Mouse (Mus musculus): Measurements from ENCODE around the gene Hormad2.

The Hormad2 gene

DNA sequence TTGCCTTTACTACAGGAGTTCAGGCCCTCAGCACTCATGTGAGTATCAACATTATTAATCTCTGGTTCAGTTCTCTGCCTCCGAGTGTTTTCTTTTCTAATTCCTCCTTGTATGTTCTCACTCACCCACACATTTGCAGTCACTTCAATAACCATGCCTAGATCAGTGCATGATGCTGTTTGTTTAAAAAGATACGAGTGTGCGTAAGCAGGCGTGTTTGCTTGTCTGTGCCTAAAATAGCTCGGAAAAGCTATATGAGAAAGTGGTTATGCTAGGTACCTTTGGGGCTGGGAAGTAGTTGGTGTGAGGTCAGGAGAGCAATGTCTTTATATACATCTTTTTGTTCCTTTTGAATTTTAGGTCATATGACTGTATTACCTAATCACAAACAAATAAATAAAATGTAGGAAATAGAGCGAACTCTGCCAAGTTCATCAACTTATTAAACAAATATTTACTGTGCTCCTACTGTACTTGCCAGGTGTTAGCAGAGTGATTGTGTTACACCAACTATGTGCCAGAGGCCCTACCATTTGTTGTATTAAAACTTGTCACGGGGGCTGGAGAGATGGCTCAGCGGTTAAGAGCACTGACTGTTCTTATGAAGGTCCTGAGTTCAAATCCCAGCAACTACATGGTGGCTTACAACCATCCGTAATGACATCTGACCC is 100.7 kb downstream of the Hormad2 start:
- no peak for DNase-seq (ENCODE audit: low spot score)

DNA sequence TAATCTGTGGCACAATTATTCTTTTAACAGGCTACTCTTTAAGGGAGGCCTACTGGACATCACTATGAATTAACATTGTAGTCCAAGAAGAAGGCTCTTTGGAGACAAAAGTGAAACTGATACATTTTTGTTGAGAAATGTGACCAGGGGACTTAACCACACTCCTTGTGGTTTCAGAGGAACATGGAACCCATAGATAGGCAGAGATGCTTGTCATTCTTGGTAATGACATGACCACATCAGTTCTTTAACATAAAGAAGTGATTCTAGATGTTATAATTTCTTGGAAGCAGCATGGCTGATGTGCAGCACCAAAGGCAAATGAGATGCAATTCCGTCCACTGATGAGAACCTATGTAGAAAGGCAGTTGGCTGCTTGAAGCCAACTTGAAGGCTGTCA is 101.6 kb downstream of the Hormad2 start:
- no peak for DNase-seq (ENCODE audit: low spot score)

DNA sequence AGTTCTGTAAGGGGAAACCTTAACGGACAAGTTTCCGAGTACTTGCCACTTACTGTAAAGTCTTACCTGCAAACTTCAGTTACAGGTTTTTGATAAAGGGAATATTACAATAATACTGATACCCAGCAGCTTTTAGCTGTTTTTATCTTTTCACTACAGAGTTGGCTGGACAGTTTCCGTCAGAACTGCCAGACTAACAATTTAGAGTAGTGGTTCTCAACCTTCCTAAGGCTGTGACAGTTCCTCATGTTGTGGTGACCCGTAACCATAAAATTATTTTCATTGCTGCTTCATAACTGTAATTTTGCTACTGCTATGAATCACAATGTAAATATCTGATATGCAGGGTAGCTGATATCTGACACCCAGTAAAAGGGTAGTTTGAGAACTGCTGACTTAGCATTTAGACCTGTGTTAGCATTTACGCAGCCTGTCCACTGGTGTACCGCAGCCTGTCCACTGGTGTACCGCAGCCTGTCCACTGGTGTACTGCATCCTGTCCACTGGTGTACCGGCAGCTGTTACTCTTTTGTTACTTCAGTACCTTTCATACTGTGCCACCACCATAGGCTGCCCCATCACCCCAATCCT is 104.1 kb downstream of the Hormad2 start:
- DNase-seq (ENCODE audit: low spot score), result no peak

DNA sequence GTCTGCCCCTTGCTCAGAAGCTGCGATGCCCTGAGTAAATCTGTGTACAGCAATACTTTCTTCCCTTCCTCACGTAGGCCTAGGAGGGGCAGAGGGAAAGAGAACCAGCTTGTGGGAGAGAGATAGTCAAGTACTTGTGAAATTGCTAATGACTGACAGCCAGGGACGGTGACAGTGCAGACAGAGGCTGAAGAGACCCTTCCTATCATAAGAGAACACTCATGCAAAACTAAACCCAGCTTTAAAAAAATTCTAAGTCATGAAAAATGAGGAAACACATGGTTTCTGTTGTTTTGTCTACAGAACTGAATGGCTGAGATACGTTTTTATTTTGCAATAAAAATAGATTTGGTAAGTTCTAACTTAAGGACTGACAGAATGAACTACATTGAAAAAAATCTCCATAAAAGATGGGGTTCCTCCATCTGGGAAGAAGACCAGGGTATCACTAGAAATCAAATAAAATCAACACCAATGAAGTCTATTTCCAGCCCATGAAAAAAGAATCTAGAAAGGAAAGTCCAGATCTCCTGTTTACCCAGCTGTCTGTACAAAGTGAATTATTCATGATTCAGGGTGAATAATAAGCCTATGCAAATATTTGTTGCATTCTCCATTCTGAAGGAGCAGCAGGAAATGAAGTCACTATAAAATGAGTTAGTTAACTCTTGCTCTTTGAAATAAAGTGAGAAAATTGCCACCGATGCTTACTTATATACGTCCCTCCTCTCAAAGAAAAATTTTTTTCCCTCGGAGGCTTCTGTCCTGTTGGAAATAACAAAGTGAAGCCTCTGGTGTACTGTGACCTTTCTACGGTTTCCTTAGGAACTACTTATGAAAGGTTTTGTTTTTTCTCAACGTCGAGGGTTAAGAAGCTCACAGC is 104.9 kb downstream of the Hormad2 start:
- DNase-seq (ENCODE audit: low spot score), result no peak

DNA sequence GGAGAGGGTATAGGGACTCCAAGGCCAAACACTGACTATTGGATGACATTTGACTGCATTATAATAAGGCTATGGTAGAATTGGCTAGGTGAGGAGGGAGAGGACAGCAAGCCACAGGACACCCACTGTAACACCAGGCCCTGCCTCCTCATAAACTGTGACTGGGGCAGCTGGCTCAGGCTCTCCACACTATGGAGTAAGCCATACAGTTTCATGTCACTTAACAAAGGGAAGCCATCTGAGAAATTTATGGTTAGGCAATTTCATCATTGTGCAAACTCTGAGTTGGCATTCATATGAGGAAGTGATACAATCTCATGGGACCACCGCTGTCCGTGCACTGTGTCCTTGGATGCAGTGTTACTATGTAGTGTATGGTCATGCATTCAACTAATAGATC is 107.9 kb downstream of the Hormad2 start:
- DNase-seq (ENCODE audit: low spot score), result no peak

DNA sequence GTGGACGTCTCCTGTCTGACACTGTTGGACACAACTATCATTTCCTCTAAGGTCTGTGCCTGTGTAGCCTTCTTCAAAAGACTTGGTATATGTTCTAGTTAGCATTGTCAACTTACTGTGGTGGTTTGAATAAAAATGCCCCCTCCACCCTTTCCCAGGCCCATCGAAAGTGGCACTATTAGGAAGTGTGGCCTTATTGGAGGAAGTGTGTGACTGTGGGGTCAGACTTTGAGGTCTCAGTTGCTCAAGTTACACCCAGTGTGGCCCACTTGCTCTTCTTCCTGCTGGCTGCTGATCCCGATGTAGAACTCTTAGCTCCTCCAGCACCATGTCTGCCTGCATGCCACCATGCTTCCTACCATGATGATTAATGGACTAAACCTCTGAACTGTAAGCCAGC is 112.7 kb downstream of the Hormad2 start:
- DNase-seq (ENCODE audit: low spot score), result no peak

DNA sequence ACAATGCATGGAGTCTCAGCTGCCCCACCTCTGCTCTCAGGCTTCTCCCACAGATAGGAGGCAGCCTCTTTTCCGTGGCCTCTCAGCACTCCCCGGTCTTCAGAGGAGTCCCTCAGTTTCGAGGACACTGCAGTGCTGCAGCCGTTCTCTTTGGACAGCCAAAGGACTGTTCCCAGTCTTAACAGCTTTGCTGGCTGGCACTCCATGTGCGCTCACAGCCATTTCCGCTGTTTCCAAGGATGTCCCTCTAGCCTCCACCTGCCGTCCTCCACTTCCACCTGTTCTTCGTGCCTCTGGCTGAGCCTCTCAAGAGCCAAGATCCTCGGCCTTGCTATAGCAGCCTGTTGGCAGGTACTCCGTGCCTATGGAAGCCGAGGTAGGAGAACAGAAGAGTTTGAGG is 117.4 kb downstream of the Hormad2 start:
- DNase-seq (ENCODE audit: low spot score), result no peak

DNA sequence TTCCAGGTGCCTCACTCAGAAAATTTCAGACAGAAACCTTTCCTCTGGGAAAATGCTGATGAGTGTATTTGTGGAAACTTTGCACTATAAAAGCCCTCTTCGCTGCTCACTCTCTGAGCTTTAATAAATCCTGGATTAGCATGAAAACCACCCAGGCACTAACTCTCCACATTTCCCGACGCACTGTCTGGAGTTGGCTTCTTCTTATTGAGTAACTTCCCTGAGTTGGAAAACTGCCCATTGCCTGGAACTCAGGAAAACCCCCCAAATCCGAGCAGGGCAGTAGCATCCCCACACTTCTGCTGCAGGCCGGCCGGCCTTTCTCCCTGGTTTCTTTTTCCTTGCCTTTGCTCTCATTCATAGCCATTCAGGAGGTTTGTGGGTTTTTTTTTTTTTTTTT is 118.0 kb downstream of the Hormad2 start:
- no peak for DNase-seq (ENCODE audit: low spot score)

DNA sequence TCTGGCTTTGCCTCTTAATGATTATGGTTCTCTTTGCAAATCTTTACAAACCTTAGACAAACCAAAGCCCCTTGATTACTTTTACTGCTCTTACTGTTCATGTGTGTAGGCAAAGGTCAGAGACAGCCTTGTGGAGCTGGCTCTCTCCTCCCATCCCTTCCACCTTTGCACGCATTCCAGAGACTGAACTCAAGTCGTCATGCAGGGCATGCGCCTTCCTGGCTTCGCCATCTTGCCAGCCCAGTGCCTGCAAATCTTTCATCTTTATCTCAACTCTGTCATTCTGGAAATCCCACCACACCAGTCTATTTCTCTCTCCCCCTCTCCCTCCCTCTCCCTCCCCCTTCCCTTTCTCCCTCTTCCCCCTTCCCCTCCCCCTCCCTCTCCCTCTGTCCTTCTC is 120.0 kb downstream of the Hormad2 start:
- no peak for DNase-seq (ENCODE audit: low spot score)

DNA sequence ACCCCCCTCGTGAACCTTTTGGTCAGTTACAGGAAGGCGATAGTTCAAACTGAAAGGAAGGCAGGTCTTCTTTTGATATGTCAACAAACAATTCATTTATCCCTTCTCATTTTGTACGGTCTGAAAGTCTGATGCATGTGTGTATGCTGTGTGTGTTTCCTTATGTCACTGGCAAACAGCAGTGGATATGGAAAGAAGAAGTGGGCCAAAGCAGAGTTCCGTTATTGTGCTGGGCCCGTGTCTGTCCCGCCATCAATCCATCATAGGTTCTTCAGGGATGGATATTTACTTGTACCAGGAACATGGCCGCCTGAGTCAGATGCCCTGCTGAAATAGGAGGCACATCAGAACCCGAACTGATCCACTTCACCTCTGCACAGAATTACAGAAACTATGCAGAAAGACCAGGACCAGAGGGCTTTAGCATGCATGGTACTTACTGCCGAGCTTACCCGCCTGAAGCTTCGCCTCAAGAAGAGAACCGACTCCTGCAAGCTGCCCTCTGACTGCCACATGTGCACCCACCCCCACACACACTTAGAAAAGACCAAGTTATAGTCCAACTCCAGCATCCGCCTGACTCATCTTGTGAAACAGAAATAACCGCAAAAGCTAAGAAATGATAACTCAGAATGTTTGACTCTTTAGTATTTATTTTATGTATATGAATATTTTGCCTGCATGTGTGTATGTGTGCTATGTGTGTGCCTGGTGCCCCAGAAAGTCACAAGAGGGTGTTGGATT is 121.5 kb downstream of the Hormad2 start:
- no peak for DNase-seq (ENCODE audit: low spot score)

DNA sequence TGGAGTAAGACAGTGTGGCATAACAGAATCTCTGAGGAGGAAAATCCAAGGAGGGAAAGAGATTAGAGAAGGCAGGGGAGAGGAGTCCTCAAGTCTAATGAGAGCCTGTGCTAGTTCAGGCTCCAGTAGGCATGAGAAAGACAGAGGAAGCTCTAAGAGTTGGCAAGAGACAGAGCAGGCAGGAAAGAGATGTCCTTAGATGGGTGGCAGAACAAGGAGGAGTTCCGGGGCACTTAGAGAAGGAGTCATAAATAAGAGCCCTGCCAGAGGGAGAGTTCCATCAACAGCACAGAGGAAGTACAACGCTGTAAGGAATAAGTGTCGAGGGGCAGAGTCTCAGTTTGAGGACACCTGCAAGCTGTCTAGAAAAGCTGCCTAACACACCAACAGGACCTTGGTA is 122.9 kb downstream of the Hormad2 start:
- DNase-seq (ENCODE audit: low spot score), result no peak

DNA sequence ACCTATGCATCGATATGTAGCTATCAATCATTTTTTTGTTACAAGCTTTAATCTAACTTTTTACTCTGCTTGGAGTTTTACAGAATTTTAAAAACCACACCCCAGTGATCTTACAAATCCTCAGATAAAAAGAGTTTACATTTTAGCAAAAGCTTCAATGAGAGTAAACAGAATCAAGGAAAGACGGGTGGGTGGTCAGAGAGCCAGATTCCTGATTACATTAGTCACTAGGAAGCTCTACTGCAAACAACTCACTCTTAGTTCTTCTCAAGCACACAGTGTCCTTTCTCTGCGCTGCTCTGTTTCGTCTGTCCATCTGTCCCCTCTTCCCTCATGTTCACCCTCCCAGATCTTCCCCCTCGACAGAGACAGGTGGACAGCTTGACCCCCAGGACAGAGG is 123.6 kb downstream of the Hormad2 start:
- no peak for DNase-seq (ENCODE audit: low spot score)

DNA sequence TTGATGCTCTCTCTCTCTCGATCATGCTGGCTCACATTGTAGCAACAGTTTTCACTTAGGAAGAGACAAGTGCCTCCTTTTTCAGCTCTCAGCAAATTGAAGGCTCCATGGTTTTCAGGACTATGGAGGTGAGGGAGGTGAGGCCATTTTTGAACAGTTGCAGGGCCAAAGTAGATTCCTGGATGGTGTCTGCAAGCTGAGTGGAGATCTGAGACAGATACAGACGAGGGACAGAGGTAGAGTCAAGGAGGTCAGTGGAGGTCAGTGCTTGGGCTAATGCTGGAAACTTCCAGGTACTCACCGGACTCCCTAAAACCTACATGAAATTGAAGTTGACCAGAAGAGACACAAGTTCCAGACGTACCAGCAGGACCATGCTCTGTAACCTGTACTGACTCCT is 128.7 kb downstream of the Hormad2 start:
- DNase-seq (ENCODE audit: low spot score), result no peak

DNA sequence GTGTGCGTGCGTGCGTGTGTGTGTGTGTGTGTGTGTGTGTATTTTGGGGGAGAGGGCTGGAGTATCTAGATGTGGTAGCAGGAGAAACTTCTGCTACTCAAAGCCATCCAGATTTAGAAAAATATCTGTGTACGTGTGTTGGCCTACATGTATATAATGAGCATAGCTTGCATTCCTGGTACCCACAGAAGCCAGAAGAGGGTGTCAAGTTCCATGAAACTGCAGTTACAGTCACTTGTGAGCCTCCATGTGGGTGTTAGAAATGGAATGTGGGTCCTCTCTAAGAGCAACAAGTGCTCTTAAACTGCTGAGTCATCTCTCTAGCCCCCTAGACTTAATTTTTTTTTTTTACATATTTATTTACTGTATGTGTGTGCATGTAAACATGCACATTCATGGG is 130.6 kb downstream of the Hormad2 start:
- DNase-seq (ENCODE audit: low spot score), result no peak

DNA sequence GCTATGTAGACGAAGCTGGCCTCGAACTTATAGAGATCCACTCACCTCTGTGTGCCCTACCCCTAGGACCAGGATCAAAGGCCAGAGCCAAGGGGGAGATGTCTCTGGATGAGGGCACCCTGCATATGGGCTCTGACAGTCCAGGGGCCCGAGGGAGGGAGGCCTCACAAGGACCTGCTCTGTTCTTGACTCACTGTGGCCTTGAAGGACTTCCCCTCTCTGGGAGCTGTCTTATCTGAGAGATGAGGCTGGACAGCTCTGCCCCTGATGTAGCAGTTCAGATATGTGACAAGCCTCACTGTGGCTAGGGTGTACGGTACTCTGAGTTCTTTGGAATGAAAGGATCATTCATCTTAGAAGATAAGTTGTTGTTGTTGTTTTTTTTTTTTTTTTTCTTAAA is 131.3 kb downstream of the Hormad2 start:
- no peak for DNase-seq (ENCODE audit: low spot score)

DNA sequence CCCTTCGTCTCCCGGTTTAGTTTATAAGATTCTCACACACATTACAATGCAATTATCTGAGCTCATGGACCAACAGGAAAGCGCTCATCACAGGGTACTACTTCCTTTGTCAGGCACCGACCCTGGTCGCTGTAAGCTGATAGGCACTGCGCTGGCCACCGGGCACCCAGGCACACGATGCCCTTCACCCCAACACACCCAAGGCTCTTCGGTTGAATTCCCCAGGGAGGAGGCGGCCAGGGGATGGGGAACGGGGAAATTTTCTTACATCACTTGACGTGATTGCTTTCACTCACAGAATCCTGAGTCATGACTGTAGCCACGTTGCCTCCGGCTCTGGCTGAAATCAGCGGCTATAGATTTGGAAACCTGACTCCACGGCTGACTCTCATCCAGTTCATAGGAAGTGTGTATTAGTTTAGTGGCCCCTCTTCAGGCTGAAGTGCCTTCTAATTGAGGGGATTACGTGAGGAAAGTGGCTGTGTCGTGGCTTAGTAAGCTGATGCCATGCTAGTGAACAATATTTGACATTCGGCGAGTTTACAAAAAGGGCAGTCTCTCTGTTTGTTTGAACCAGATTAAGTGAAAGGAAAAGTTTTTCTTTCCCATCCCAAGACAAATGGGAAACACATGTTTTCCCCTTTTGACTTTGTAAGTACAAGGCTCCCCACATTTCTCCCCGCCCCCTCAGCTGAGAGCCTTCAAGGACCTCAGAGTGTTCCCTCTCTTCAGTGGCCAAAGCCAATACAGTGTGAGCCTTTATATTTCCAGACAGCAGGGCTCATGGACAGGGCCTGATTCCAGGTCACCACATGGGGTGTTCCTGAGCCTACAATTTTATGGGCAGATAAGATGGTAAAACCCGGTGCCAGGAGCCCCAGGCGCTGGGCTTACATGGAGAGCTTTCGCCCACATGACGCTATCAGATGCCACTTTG is 132.1 kb downstream of the Hormad2 start:
- no peak for DNase-seq (ENCODE audit: low spot score)

DNA sequence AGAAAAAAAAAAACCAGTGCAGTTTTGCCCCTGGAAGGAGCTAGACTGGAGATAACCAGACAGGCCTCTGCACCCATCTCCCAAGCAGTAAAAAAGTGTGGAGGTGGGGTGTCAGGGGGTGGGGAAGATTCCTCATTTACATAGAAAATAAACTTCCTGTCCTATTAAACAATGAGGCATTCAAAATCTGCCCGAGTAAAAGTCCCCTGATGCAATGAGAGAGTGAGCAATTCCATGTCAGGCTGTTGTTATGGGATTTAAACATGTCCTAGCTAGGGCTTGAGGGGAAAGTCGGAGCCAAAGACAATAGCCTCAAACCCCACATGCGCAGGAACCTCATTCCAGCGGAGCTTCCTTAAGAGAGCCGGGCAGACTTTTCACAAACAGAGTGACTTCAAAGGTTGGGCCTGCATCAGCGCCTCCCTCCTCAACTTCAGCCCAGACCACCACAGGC is 132.8 kb downstream of the Hormad2 start:
- DNase-seq (ENCODE audit: low spot score), result no peak

DNA sequence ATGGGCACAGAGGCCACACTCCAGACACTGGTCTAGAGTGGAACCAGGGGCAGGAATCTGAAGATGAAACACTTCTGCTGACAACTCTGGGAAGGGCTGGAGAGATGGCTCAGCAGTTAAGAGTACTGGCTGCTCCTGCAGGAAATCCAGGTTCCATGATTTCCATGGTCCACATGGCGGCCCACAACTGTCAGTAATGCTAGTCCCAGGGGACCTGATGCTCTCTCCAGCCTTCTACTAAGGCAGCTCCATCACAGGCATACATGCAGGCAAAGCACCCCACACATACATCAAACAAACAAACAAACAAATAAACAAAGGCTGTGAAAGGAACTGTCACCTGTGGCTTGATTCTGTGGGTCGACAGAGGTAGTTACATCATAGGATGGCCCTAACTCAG is 134.8 kb downstream of the Hormad2 start:
- no peak for DNase-seq (ENCODE audit: low spot score)

DNA sequence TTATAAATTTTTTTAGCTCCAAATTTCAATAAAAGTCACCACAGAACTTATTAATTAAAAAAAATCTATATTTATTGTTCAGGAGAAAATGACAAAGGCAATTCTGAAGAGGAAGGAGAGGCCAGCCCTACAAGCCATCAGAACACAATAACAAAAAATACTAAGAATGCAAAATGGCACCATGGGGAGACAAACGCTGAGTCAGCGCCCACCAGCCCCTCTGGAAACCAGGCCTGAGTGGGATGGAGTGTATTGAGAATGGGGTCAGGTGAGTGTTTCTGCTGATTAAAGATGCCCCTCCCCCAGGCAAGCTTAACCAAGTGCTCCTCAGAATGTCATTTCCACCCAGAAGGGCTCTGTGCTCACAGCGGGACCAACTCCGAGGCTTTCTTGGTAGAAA is 135.8 kb downstream of the Hormad2 start:
- no peak for DNase-seq (ENCODE audit: low spot score)

DNA sequence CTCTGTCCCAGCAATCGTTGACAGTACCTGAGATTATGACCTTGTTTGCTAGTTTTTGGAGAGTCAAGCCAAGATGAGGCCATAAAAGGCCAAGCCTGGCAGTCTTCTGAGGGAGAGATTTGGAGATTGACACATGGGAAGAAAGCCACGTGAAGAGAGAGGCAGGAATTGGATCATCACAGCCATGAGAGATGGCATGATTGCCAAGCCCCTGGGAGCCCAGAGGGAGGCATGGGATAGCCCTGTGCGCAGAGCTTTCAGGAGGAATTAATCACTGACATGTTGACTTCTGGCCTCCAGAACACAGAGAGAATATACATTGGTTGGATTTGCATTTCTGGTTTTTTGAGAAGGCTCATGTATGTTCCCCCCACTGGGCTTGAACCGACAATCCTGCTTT is 136.7 kb downstream of the Hormad2 start:
- no peak for DNase-seq (ENCODE audit: low spot score)

DNA sequence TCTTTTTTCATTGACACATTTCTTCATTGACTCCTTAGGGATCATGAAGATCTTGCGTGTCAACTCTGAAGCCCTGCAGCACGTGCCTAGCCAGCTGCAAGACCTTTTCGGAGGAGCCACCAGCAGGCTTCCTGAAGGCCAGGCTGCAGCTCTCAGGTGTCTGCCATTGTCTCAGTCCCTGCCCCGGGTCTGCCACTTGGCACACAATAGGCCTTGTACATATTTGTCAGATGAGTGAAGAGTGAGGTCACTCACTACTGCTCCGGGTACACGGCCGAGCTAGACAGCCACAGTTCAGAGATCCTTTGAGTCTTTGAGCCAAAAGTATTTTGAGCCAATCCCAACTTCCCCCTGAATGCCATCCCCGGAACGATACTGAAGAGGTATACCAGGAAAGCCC is 137.9 kb downstream of the Hormad2 start:
- no peak for DNase-seq (ENCODE audit: low spot score)
